Mouse (Mus musculus) kidney, postnatal 36 days (tissue): Measurements from ENCODE around the gene Plp2.

Experiments used
- DNase-seq, 2 experiments: peaks; one replicate each; pipeline ENCODE4 v3.0.0; 2021 to 2022; ENCODE audit warnings: mixed read lengths in 2 of 2

Gene Plp2

DNA sequence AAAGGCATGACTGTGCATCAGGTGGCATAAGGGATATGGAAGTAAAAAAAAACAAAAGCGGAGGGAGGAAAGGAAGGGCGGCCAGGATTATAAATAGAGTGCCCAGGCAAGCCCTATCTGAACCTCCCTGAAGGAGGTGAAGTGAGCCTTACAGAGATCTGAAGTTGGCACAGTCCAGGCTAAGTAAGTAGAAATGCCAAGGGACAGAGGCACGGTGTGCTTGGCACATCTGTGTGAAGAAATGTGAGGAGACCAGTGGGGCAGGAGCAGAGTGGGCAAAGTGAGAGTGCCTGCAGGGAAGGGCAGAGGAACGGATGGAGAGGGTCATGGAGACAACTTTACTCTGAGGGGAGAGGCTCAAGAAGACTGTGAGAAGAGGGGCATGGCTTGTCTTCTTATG is 10.1 kb downstream of the Plp2 start:
- no peak for DNase-seq

DNA sequence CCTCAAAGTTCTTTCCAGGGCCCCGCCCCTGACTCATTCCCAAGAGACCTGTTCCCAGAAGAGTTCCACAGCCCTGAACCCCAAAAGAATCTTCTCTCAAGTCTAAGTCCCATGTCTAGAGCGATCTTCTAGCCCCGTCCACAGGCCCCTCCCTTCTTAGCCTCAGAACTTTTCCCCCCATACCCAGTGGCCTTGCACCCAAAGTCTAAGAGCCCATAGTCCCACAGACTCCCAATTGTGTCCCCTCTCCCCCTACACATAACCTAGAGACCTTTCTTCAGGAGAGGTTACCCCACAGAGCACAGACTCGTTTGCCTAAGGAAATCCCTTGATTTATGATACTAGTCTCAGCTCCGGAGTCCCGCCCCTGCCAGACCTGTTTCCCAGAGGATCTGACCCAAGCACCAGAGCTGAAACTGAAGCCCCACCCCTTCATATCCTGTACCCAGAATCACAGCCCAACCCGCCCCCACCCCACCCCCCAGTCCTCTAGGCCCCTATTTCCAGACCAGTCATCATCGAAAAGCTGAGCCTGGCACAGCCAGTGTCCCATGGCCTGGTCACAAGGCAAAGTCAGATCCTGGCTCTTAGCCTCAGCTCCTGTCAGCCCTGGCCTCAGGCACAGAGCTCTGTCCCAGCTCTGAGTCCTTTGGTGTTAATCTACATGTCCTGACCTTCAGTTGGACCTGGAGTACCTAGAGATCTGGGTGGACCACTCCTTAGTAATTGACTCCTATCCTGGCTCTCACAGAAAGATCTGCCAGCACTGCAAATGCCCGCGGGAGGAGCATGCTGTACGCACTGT is 12.2 kb downstream of the Plp2 start:
- peak; percentile 54 to 55 for DNase-seq

DNA sequence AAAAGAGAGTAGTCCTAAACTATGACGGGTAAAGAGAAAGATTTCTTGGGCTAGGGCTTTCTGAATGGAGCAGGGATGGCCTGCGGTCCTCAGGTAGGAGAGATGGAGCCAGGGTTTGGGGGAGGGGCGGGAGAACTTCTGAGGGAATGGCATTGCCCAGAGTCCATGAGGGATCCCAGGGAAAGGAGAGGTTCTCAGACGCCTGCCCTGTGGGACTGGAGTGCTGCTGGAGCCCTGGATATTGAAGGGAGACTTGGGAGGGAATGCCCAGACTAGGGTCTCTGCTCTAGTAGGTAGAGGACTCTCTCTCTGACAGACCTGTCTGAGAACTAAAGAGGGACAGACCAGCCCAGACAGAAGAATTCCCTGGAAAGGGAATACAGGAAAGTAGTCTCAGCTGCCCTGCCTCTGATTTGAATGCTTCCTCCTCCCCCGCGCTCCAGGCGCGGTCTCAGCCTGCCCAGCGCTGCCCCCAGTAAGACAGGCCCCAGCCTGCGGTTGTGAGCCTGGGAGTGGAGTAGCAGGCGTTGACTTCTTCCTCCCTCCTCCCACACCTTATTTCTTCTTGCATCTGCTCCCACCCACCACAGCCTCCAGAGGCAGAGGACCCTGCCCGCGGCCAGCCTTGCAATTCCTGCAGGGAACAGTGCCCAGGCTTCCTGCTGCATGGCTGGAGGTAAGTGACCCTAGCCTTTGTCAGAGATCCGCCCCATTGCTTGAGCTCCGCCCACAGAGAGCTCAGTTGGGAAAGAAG is 13.0 kb downstream of the Plp2 start:
- DNase-seq = peak; percentile 77 to 86

DNA sequence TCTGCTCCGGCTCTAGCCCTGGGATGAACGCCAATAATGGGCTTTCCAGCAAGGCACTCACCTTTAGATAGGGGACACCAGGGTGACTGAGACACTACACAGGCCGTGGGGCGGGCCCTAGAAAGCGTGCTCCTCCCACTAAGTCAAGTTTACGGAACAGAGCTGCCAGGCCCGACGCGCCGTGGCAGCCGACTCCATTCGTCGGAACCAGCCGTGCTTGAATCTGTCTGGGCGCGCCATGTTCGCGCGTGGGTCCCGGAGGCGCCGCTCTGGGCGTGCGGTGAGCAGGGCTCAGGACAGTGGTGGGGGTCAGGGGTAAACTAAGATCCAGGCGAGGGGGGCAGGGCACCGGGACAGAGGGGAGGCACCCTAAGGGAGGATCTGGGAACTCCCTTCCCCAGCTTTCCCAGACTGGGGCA is 14.0 kb downstream of the Plp2 start, which contains the start of gene Prickle3:
TSS of gene Prickle3 (plus strand) at position 40 of the 419 bp plus-strand sequence.
- DNase-seq = peak; percentile 72 to 81

DNA sequence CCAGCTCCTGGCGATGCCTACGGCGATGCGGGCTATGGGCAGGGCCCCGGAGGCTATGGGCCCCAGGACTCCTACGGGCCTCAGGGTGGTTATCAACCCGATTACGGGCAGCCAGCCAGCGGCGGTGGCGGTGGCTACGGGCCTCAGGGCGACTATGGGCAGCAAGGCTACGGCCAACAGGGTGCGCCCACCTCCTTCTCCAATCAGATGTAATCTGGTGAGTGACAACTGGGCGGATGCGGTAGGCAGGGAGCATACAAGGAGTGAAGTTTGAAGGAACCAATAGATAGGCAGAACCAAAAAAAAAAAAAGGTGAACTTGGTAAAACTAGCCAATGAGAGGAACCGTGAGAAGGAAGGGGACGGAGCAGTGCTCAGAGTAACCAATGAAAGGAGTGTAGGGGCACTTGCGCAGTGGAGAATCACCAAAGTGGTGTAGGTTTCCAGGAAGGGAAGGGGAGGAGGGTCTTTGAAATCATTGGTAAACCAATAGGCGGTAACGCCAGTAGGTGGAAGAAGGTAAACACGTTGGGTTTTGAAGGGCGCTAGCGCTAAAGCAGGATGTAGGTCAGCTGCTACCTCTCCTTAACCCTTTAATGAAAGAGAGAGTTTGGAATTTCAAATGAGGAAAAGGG is 22.4 kb downstream of the Plp2 start:
- DNase-seq = peak; percentile 92 to 94

DNA sequence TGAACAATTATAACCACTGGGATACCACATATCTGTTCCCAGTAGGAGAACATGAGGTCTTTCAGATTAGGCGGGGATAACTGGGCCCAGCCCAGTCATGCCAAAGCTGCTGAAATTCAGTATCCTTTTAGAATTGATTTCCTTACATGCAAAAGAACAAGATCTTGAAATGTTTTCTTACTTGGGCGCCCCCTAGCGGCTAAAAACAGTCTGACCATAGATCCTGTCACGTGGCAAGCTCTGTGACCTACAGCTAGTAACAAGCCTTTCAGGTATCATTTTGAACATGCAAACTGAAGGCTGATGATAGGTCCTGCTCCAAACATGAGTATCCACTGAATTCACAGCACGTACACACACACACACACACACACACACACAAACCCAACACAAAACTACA is 25.8 kb downstream of the Plp2 start:
- DNase-seq = peak; percentile 81 to 88

DNA sequence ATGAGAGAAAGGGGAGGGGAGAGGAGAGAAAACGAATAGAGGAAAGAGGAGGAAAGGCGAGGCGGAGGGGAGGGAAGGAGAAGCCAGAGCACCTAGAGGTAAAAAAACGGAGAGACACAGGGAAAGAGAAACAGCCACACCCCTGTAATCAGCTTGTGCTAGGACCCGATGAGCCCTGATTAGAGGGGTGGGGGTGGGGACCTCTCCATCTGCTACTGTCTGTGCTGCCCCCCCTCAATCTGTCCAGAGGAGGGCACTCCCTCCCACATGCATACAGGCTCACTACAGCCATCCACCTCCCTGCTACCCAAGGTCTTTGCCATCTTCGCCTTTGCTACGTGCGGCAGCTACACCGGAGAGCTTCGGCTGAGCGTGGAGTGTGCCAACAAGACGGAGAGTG is 30.4 kb downstream of the Plp2 start:
- DNase-seq = no peak

DNA sequence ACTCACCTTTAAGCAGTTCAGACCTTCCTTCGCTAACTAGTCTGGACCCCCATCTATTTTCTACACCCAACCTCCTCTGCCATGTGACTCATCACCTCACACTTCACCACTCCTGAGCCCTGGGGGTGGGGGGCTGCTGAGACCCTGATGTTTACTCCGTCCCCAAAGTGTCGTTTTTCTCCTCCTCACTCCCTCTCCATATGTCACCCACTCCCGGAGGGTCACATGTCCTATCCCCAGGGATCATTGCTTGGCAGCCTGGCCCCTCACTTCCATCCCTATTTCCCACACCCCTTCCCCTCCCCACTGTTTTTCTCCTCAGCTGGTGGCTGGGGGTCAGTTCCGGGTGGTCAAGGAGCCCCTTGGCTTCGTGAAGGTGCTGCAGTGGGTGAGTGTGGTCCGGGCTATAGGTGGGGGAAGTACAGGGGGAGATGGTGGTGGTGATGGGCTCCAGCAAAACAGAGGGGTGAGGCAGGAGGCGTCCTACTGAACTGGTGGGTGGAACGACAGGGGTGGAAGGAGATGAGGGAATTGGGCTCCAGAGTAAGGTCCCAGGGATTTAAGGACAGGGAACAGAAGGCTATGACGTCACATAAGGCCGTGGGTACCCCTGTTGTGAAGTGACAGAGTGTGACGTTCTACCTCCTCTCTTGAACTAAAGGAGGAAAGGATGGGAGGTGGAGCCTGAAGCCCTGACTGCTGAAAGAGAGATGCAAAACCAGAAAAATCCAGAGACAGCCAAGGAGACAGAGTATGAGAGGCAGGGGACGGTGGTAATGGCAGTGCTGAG is 31.5 kb downstream of the Plp2 start:
- no peak for DNase-seq

DNA sequence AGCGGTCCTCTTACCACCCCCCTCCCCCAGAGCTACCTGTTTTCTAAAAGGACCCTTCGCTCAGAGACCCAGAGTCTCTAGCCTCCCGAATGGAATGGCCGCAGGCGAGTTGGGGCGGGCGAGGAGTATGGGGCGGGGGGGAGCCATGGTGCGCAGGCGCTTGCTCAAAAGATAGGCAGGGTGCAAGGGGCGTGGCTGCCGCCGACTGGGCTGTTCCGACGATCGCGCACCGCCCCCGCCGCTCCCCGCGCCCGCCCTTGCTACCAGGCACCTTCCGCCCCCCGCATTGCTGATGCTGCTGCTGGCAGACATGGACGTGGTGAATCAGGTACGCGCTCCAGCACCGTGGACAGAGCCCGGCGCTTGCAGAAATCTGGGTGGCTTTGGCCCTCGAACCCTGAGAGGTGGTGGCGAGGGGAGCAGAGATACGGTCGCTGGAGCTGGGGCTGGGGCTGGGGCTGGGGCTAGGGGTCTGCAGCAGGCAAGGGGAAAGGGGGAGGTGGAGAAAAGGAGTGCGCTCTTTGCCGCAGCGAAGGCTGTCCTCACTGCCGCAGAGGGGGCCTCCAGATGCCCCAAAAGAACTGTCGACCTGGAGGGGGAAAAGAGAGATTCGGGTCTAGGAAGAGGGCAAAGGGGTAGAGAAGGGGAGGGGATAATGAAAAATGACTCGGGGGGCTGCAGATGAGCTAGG is 32.6 kb downstream of the Plp2 start, which contains the start of gene Syp:
TSS of gene Syp (plus strand) at position 71 of the 691 bp plus-strand sequence.
- peak; percentile 78 to 83 for DNase-seq

DNA sequence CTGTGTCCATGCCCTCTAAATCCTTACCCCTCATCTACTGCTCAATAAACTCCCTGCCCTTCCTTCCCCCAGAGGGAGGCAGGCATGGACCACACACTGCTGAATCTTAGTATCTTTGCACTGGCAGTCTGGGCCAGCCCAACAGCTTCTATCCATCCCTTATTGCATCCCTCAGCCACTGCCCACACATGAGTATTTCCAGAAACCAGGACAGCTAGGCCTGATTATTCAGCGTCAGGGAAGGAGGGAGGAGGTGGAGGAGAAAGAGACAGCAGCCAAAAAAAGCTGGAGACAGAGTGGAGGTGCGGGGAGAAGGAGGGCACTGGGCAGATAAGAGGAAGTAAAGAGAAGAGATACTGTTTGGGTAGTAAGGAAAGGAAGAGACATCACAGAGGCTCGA is 36.1 kb downstream of the Plp2 start:
- no peak for DNase-seq

DNA sequence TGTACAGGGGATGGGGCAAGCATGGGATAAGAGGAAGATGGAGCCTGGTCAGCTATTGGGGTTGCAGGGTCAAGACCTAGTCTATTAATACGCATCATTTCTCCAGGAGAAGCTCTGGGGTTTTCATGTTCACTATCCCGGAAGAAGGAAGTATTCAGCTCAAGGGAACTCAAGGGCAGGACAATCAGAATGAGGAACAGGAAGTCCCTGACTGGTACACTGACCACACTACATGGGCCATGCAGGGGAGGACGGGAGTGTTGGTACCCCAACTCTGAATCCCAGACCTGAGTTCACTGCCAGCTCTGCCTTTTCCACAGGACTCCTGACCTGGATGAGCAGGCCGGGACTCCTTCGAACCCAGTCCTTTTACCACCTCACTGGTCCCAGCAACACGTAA is 38.6 kb downstream of the Plp2 start:
- no peak for DNase-seq
